Mouse (Mus musculus) liver, embryonic 13.5 days (tissue): Measurements from ENCODE around the gene Vps33a. TPM values are rescaled to one million over a fixed set of nuclear protein-coding genes. Genes with fewer than 3 reads are reported as not detected.

Experiments used
- ATAC-seq: fragments of 200-750 bp; cut with Nextera tagmentation; 2 replicates; pipeline ENCODE4 v1.8.0; 2017; ENCODE audit warnings: low read depth, mild to moderate bottlenecking, moderate number of reproducible peaks, moderate library complexity
- DNase-seq: peaks from one replicate; pipeline ENCODE4 v3.0.0; 2022
- H3K27ac ChIP-seq: fragments of 300-500 bp; sonication (generic); 2 replicates; pipeline ENCODE4 v1.5.1; 2015; ENCODE audit warnings: moderate library complexity, mild to moderate bottlenecking, inconsistent platforms
- H3K27me3 ChIP-seq: fragments of 300-500 bp; sonication (generic); 2 replicates; pipeline ENCODE4 v1.6.1; 2015; ENCODE audit warnings: mild to moderate bottlenecking, inconsistent platforms
- H3K36me3 ChIP-seq: fragments of 300-500 bp; sonication (generic); 2 replicates; pipeline ENCODE4 v1.6.1; 2015; ENCODE audit warnings: mild to moderate bottlenecking, inconsistent platforms
- H3K4me1 ChIP-seq: fragments of 300-500 bp; sonication (generic); replicated peaks from 2 replicates; pipeline ENCODE4 v1.6.1; 2015; ENCODE audit warnings: inconsistent platforms
- H3K4me2 ChIP-seq: fragments of 300-500 bp; sonication (generic); 2 replicates; pipeline ENCODE4 v1.6.1; 2015; ENCODE audit warnings: inconsistent platforms, mild to moderate bottlenecking, moderate library complexity
- H3K4me3 ChIP-seq: fragments of 300-500 bp; sonication (generic); replicated peaks from 2 replicates; pipeline ENCODE4 v1.5.1; 2015; ENCODE audit warnings: mild to moderate bottlenecking, inconsistent platforms
- H3K9ac ChIP-seq: fragments of 300-500 bp; sonication (generic); 2 replicates; pipeline ENCODE4 v1.6.1; 2015; ENCODE audit warnings: mild to moderate bottlenecking, inconsistent platforms
- H3K9me3 ChIP-seq: fragments of 300-500 bp; sonication (generic); replicated peaks from 2 replicates; pipeline ENCODE4 v1.6.1; 2016; ENCODE audit warnings: inconsistent platforms
- WGBS: fragments of 180-500 bp; shearing (Covaris S2); methylation state at CpG from one replicate; pipeline ENCODE4 v1.1.7; 2015; ENCODE audit not compliant: insufficient replicate concordance; 5-methylcytosine and 5-hydroxymethylcytosine counted together
- polyA plus RNA-seq: library from polyadenylated mRNA; unstranded; fragments of >200 nt; fragmentation: Nextera tagmentation; extraction: Ambion mirVana; gene quantifications from 2 replicates; pipeline ENCODE4 v1.2.1, GENCODE M21; 2015

Gene Vps33a
- polyA plus RNA-seq, 1 experiment from 2014 or later: 21.1 TPM

GRCm38 (mm10) chr5:123580043-123580442 lies 7.2 kb upstream of the Vps33a start:
- no peaks in the 10 kb centered on the region for H3K9me3 ChIP-seq
- no peak overlapping the region for H3K4me2 ChIP-seq
- H3K4me3 ChIP-seq: no peak overlapping the region
- peaks cover 3% of the 10 kb centered on the region; the same call in 1 of the 2 replicates for H3K4me1 ChIP-seq
- ATAC-seq (no peak), DNase-seq (no peak)
- H3K27me3 ChIP-seq: no peaks in the 10 kb centered on the region
- no peak overlapping the region for H3K9ac ChIP-seq
- H3K36me3 ChIP-seq: peaks cover 35% of the 10 kb centered on the region
- 70% methylated on average over 6 of the region's 6 CpGs for WGBS
- no peak overlapping the region for H3K27ac ChIP-seq

GRCm38 (mm10) chr5:123576696-123577095 lies 3.9 kb upstream of the Vps33a start:
- ATAC-seq: no peak
- no peak for DNase-seq
- WGBS: 74% methylated on average over 3 of the region's 3 CpGs

GRCm38 (mm10) chr5:123573362-123573761 lies 524 bp upstream of the Vps33a start:
- H3K9ac ChIP-seq: peak overlapping the region; percentile 26; the same call in 1 of the 2 replicates
- H3K27me3 ChIP-seq: no peaks in the 10 kb centered on the region
- H3K27ac ChIP-seq: no peak overlapping the region
- peak overlapping the region; percentile 89 for H3K4me3 ChIP-seq
- WGBS: 45% methylated on average over 8 of the region's 8 CpGs
- ATAC-seq: peak; percentile 27
- DNase-seq: no peak
- peaks cover 20% of the 10 kb centered on the region for H3K4me1 ChIP-seq
- H3K4me2 ChIP-seq: peak overlapping the region; percentile 84
- peaks cover 24% of the 10 kb centered on the region for H3K36me3 ChIP-seq
- no peaks in the 10 kb centered on the region for H3K9me3 ChIP-seq

More at GRCm38 (mm10) chr5:123576696-123577095, 3.9 kb upstream of the Vps33a start:
- H3K36me3 ChIP-seq: peaks cover 18% of the 10 kb centered on the region
- no peak overlapping the region for H3K27ac ChIP-seq
- H3K4me2 ChIP-seq: no peak overlapping the region
- peaks cover 12% of the 10 kb centered on the region for H3K4me1 ChIP-seq
- H3K9me3 ChIP-seq: no peaks in the 10 kb centered on the region
- no peaks in the 10 kb centered on the region for H3K27me3 ChIP-seq
- no peak overlapping the region for H3K9ac ChIP-seq
- no peak overlapping the region for H3K4me3 ChIP-seq

- Histone ChIP-seq H3K4me2 (no peak overlapping the region), H3K36me3 (peaks cover 94% of the 10 kb centered on the region), H3K4me1 (peaks cover 9% of the 10 kb centered on the region), H3K27me3 (no peaks in the 10 kb centered on the region), H3K4me3 (no peak overlapping the region), H3K9me3 (no peaks in the 10 kb centered on the region), H3K27ac (no peak overlapping the region), H3K9ac (no peak overlapping the region)
- ATAC-seq (no peak), DNase-seq (no peak)
- WGBS: 91% methylated on average over 11 of the region's 11 CpGs
Measured at GRCm38 (mm10) chr5:123561128-123561527, 11.7 kb downstream of the Vps33a start.

GRCm38 (mm10) chr5:123559588-123559987 lies 13.2 kb downstream of the Vps33a start:
- ATAC-seq (no peak), DNase-seq (no peak)
- Histone ChIP-seq H3K9me3 (no peaks in the 10 kb centered on the region), H3K36me3 (peaks cover 88% of the 10 kb centered on the region), H3K27me3 (no peaks in the 10 kb centered on the region), H3K4me3 (no peak overlapping the region), H3K27ac (no peak overlapping the region), H3K4me2 (no peak overlapping the region), H3K4me1 (peaks cover 23% of the 10 kb centered on the region), H3K9ac (no peak overlapping the region)
- 88% methylated on average over 8 of the region's 8 CpGs for WGBS

GRCm38 (mm10) chr5:123556451-123556850 lies 16.4 kb downstream of the Vps33a start:
- Histone ChIP-seq H3K27ac (no peak overlapping the region), H3K9me3 (no peaks in the 10 kb centered on the region), H3K27me3 (no peaks in the 10 kb centered on the region), H3K9ac (no peak overlapping the region; the same call in 1 of the 2 replicates), H3K4me1 (peaks cover 20% of the 10 kb centered on the region), H3K4me3 (no peak overlapping the region), H3K4me2 (no peak overlapping the region), H3K36me3 (peaks cover 62% of the 10 kb centered on the region)
- no peak for ATAC-seq
- 63% methylated on average over 2 of the region's 2 CpGs for WGBS
- DNase-seq: no peak

GRCm38 (mm10) chr5:123555693-123556092 lies 17.1 kb downstream of the Vps33a start:
- no peak overlapping the region for H3K9ac ChIP-seq
- H3K4me1 ChIP-seq: peaks cover 20% of the 10 kb centered on the region
- peak overlapping the region; percentile 56 for H3K27ac ChIP-seq
- no peak overlapping the region for H3K4me3 ChIP-seq
- peaks cover 57% of the 10 kb centered on the region for H3K36me3 ChIP-seq
- peak overlapping the region; percentile 3; the same call in 1 of the 2 replicates for H3K4me2 ChIP-seq
- no peaks in the 10 kb centered on the region for H3K9me3 ChIP-seq
- ATAC-seq (peak; percentile 99), DNase-seq (peak; percentile 50)
- H3K27me3 ChIP-seq: no peaks in the 10 kb centered on the region
- 46% methylated on average over 7 of the region's 7 CpGs for WGBS

- H3K4me1 ChIP-seq: peaks cover 4% of the 10 kb centered on the region; the same call in 1 of the 2 replicates
- H3K9ac ChIP-seq: no peak overlapping the region
- no peak for ATAC-seq
- H3K27me3 ChIP-seq: no peaks in the 10 kb centered on the region
- 87% methylated on average over 10 of the region's 10 CpGs for WGBS
- H3K4me3 ChIP-seq: no peak overlapping the region
- no peak overlapping the region for H3K4me2 ChIP-seq
- H3K9me3 ChIP-seq: no peaks in the 10 kb centered on the region
- H3K27ac ChIP-seq: no peak overlapping the region
- DNase-seq: no peak
- peaks cover 79% of the 10 kb centered on the region for H3K36me3 ChIP-seq
Measured at GRCm38 (mm10) chr5:123533801-123534200, 39.0 kb downstream of the Vps33a start.

- Histone ChIP-seq H3K9me3 (no peaks in the 10 kb centered on the region), H3K27ac (no peak overlapping the region), H3K27me3 (no peaks in the 10 kb centered on the region), H3K9ac (no peak overlapping the region), H3K36me3 (peaks cover 67% of the 10 kb centered on the region), H3K4me3 (no peak overlapping the region), H3K4me1 (peaks cover 8% of the 10 kb centered on the region), H3K4me2 (no peak overlapping the region)
- no peak for ATAC-seq
- WGBS: 78% methylated on average over 8 of the region's 8 CpGs
- no peak for DNase-seq
Measured at GRCm38 (mm10) chr5:123530056-123530455, 42.8 kb downstream of the Vps33a start.

GRCm38 (mm10) chr5:123528641-123529040 lies 44.2 kb downstream of the Vps33a start:
- peaks cover 16% of the 10 kb centered on the region for H3K4me1 ChIP-seq
- 73% methylated on average over 7 of the region's 7 CpGs for WGBS
- H3K4me3 ChIP-seq: no peak overlapping the region
- H3K36me3 ChIP-seq: peaks cover 56% of the 10 kb centered on the region
- H3K9ac ChIP-seq: no peak overlapping the region
- no peaks in the 10 kb centered on the region for H3K27me3 ChIP-seq
- no peak for ATAC-seq
- DNase-seq: no peak
- H3K9me3 ChIP-seq: no peaks in the 10 kb centered on the region
- no peak overlapping the region for H3K4me2 ChIP-seq
- H3K27ac ChIP-seq: no peak overlapping the region

GRCm38 (mm10) chr5:123525916-123526495 lies 46.8 kb downstream of the Vps33a start:
- Histone ChIP-seq H3K27ac (no peak overlapping the region), H3K9me3 (no peaks in the 10 kb centered on the region), H3K9ac (no peak overlapping the region), H3K4me2 (no peak overlapping the region), H3K27me3 (no peaks in the 10 kb centered on the region), H3K36me3 (peaks cover 29% of the 10 kb centered on the region), H3K4me1 (peaks cover 36% of the 10 kb centered on the region), H3K4me3 (no peak overlapping the region)
- ATAC-seq: no peak
- DNase-seq: no peak
- 78% methylated on average over 9 of the region's 9 CpGs for WGBS

- DNase-seq: no peak
- 67% methylated on average over 7 of the region's 7 CpGs for WGBS
- Histone ChIP-seq H3K4me2 (peak within 1 kb of the TSS; percentile 94), H3K27me3 (no peaks in the 10 kb centered on the region), H3K9me3 (no peaks in the 10 kb centered on the region), H3K36me3 (peaks cover 22% of the 10 kb centered on the region), H3K4me1 (peaks cover 36% of the 10 kb centered on the region), H3K4me3 (peak within 1 kb of the TSS; percentile 93), H3K27ac (peak within 1 kb of the TSS; percentile 72), H3K9ac (peak within 1 kb of the TSS; percentile 73)
- ATAC-seq: no peak
Measured at GRCm38 (mm10) chr5:123525281-123525680, 47.6 kb downstream of the Vps33a start, which contains the start of gene Gm49027. TSS of gene Gm49027 (minus strand) at chr5:123525488.
